Mouse (Mus musculus) neural tube, embryonic 10.5 days (tissue): ENCODE measurements around the gene Aldh1a3.

Source experiments
- DNase-seq: peaks from one replicate; pipeline ENCODE4 v3.0.0-alpha.2; 2017; ENCODE audit warnings: low spot score; ENCODE audit errors: extremely low spot score

The Aldh1a3 gene

GRCm38 (mm10) chr7:66427437-66428161 is at the start of gene Aldh1a3:
Gene Aldh1a3 (minus strand): TSS chr7:66427517.
- DNase-seq, result peak; percentile 68

- DNase-seq, result no peak
These were observed 49.0 kb upstream of the Aldh1a3 start for GRCm38 (mm10) chr7:66476289-66476688.

- DNase-seq, result no peak
These were observed 44.4 kb upstream of the Aldh1a3 start for GRCm38 (mm10) chr7:66471641-66472216.

- no peak for DNase-seq
These were observed 39.3 kb upstream of the Aldh1a3 start for GRCm38 (mm10) chr7:66466641-66467040.

- DNase-seq, result no peak
These were observed 37.9 kb upstream of the Aldh1a3 start for GRCm38 (mm10) chr7:66465241-66465640.

- DNase-seq, result no peak
These were observed 35.8 kb upstream of the Aldh1a3 start for GRCm38 (mm10) chr7:66463081-66463480.

- peak; percentile 45 for DNase-seq
These were observed 24.4 kb upstream of the Aldh1a3 start for GRCm38 (mm10) chr7:66451622-66452295.

- peak; percentile 74 for DNase-seq
These were observed 22.8 kb upstream of the Aldh1a3 start for GRCm38 (mm10) chr7:66449971-66450752.

GRCm38 (mm10) chr7:66448786-66449540 is 21.6 kb upstream of the Aldh1a3 start:
- no peak for DNase-seq

GRCm38 (mm10) chr7:66448304-66448703 is 21.0 kb upstream of the Aldh1a3 start:
- DNase-seq, result no peak

GRCm38 (mm10) chr7:66446860-66447259 is 19.5 kb upstream of the Aldh1a3 start:
- DNase-seq, result no peak

- DNase-seq, result no peak
These were observed 18.0 kb upstream of the Aldh1a3 start for GRCm38 (mm10) chr7:66445117-66445905.

GRCm38 (mm10) chr7:66444706-66445105 is 17.4 kb upstream of the Aldh1a3 start:
- no peak for DNase-seq

- no peak for DNase-seq
These were observed 15.4 kb upstream of the Aldh1a3 start for GRCm38 (mm10) chr7:66442501-66443369.

GRCm38 (mm10) chr7:66438787-66439669 is 11.7 kb upstream of the Aldh1a3 start:
- DNase-seq, result no peak

GRCm38 (mm10) chr7:66434453-66434935 is 7.2 kb upstream of the Aldh1a3 start:
- DNase-seq, result peak; percentile 75

GRCm38 (mm10) chr7:66427053-66427436 is 272 bp downstream of the Aldh1a3 start:
- DNase-seq, result no peak

- no peak for DNase-seq
These were observed 5.4 kb downstream of the Aldh1a3 start for GRCm38 (mm10) chr7:66421903-66422302.
